Mouse (Mus musculus): ENCODE results near the gene Ugt1a7c. TPM values are rescaled to one million over a fixed set of nuclear protein-coding genes. Genes with fewer than 3 reads are reported as not detected.

The Ugt1a7c gene
- polyA plus RNA-seq, 1 experiment from 2014 or later: 10.7 TPM

DNA sequence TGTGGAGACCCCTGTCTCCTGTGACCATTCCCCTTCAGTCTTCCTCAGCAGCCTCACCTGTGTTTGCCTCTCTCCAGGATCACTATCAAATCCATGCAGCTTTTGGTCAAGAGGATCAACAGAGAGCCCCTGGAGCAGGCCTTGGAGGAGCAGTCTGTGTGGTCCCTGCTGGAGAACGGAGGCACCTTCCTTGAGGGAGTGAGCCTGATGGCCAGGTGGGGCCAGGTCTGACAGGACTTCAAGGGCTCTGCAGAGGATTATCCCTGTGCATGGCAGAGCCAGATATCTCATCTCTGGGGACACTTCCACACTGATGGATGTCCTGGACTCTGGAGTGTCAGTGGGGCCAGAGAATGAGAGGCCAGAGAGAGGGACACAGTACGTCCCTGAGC lies 160.6 kb downstream of the Ugt1a7c start:
- no peaks in the 10 kb centered on the region for H3K27me3 ChIP-seq (ENCODE audit: insufficient read depth, low read length)
- H3K9me3 ChIP-seq (replicated peaks; ENCODE audit: low read length): peaks cover 10% of the 10 kb centered on the region
- H3K4me1 ChIP-seq (replicated peaks; ENCODE audit: insufficient read depth, low read length): peaks cover 11% of the 10 kb centered on the region
- no peak overlapping the region for H3K4me3 ChIP-seq (replicated peaks; ENCODE audit: low read depth, low read length)
- ATAC-seq (replicated peaks; ENCODE audit: low FRiP score, low read depth) (no peak), DNase-seq (ENCODE audit: low spot score) (no peak)
- H3K4me2 ChIP-seq (ENCODE audit: low read length): no peak overlapping the region
- H3K27ac ChIP-seq: no peak overlapping the region
- no peak overlapping the region for H3K9ac ChIP-seq (ENCODE audit: low read depth, low read length)
- H3K36me3 ChIP-seq (ENCODE audit: insufficient read depth, low read length): peaks cover 8% of the 10 kb centered on the region; the same call in 1 of the 2 replicates
- no peak for TF ChIP-seq CTCF (IDR thresholded peaks at IDR 0.05; ENCODE audit: low read depth)
- WGBS: 61% methylated on average over 2 of the region's 2 CpGs

- Histone ChIP-seq H3K4me3 (replicated peaks; ENCODE audit: low read depth, low read length) (no peak overlapping the region), H3K27ac (no peak overlapping the region), H3K9me3 (replicated peaks; ENCODE audit: low read length) (0 out of 2 replicates have a peak, but pooled peaks cover 3% of the 10 kb centered on the region), H3K27me3 (ENCODE audit: insufficient read depth, low read length) (no peaks in the 10 kb centered on the region), H3K9ac (ENCODE audit: low read depth, low read length) (no peak overlapping the region), H3K4me1 (replicated peaks; ENCODE audit: insufficient read depth, low read length) (peaks cover 11% of the 10 kb centered on the region), H3K4me2 (ENCODE audit: low read length) (no peak overlapping the region), H3K36me3 (ENCODE audit: insufficient read depth, low read length) (peaks cover 15% of the 10 kb centered on the region)
- 79% methylated on average over 13 of the region's 13 CpGs for WGBS
- DNase-seq (ENCODE audit: low spot score) (no peak), ATAC-seq (replicated peaks; ENCODE audit: low FRiP score, low read depth) (no peak)
- TF ChIP-seq CTCF (IDR thresholded peaks at IDR 0.05; ENCODE audit: low read depth): no peak
Observed at GRCm38 (mm10) chr1:88255989-88256754, 161.3 kb downstream of the Ugt1a7c start.

DNA sequence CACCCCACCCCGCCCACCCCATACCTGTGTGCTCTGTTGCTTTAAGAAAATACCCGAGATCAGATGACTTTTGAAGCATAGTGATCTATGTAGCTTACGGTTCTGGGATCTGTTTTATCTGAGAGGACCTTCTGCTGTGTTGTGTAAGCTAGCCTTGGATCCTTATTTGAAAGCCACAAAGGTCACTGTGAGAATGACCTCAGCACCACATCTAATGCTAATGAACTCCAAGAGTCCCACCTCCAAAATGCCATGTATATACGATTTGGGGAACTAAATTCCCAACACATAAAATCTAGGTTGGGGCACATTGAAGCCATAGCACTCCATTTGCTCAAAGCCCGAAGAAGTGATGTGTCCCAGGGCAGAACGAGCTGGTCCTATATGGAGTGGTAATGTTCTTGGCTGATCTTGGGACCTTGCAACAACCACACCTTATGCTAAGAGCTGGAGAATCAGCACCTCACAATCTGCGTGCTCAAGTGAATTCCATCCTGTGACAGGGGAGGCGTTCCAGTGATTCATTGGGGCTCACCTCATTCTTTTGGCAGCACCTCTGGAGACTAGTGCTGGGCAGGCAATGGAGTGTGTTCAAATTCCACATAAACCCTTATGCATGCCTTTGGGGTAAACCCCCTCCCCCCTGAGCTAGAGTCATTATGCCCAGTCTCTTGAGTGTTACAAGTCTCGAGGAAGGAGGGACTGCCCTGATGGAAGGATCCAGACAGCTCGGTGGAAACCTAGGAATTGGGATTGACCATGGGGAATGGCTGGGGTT lies 162.2 kb downstream of the Ugt1a7c start:
- H3K36me3 ChIP-seq (ENCODE audit: insufficient read depth, low read length): peaks cover 23% of the 10 kb centered on the region
- no peaks in the 10 kb centered on the region for H3K27me3 ChIP-seq (ENCODE audit: insufficient read depth, low read length)
- H3K9me3 ChIP-seq (replicated peaks; ENCODE audit: low read length): no peaks in the 10 kb centered on the region
- no peak overlapping the region for H3K4me2 ChIP-seq (ENCODE audit: low read length)
- DNase-seq (ENCODE audit: low spot score): no peak
- 75% methylated on average over 10 of the region's 10 CpGs for WGBS
- no peak overlapping the region for H3K9ac ChIP-seq (ENCODE audit: low read depth, low read length)
- no peak for ATAC-seq (replicated peaks; ENCODE audit: low FRiP score, low read depth)
- H3K27ac ChIP-seq: no peak overlapping the region
- TF ChIP-seq CTCF (IDR thresholded peaks at IDR 0.05; ENCODE audit: low read depth): no peak
- no peak overlapping the region for H3K4me3 ChIP-seq (replicated peaks; ENCODE audit: low read depth, low read length)
- H3K4me1 ChIP-seq (replicated peaks; ENCODE audit: insufficient read depth, low read length): peaks cover 14% of the 10 kb centered on the region

DNA sequence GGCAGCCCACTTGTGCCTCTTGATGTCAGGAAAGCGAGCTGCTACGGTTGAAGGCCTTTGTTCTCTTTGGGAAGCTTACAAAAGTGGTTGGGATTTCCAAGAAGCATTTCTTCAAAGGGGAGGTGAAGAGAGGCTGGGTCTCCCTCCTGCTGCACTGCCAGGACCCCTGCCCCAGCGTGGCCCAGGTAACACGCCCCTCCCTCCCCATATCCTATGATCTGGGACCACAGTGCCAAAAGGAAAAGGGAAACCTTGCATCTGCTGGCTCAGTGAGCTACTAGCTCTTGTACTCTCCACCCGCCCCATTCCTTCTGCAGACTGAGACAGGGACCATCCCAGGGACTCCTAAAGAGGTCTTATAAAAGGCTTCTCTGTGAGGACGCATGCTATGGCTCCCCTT lies 162.8 kb downstream of the Ugt1a7c start:
- no peak overlapping the region for H3K9ac ChIP-seq (ENCODE audit: low read depth, low read length)
- H3K9me3 ChIP-seq (replicated peaks; ENCODE audit: low read length): no peaks in the 10 kb centered on the region
- H3K4me1 ChIP-seq (replicated peaks; ENCODE audit: insufficient read depth, low read length): peaks cover 14% of the 10 kb centered on the region
- H3K36me3 ChIP-seq (ENCODE audit: insufficient read depth, low read length): peaks cover 28% of the 10 kb centered on the region
- no peak overlapping the region for H3K4me2 ChIP-seq (ENCODE audit: low read length)
- DNase-seq (ENCODE audit: low spot score) (no peak), ATAC-seq (replicated peaks; ENCODE audit: low FRiP score, low read depth) (no peak)
- TF ChIP-seq CTCF (IDR thresholded peaks at IDR 0.05; ENCODE audit: low read depth): no peak
- no peak overlapping the region for H3K4me3 ChIP-seq (replicated peaks; ENCODE audit: low read depth, low read length)
- H3K27ac ChIP-seq: no peak overlapping the region
- 81% methylated on average over 6 of the region's 6 CpGs for WGBS
- no peaks in the 10 kb centered on the region for H3K27me3 ChIP-seq (ENCODE audit: insufficient read depth, low read length)

DNA sequence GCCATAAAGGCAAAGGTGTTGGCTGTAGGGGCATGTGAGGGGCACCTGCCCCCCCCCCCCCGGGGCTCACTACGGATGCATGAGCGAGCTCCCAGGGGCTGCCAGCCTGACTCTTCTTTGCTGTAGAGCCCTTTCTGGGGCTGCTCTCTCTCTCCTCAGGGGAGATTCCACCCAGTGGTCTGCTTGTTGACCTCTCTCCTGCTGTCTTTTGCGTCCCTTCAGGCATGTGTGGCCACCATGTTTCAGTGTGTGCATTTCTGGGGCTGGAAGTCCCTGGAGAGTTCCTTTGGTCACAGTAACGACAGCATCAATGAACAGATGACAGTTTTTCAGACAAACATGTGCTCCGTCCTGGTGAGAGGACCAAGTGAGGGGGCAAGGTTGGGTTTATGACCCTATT lies 163.5 kb downstream of the Ugt1a7c start:
- 64% methylated on average over 6 of the region's 6 CpGs for WGBS
- no peak for DNase-seq (ENCODE audit: low spot score)

DNA sequence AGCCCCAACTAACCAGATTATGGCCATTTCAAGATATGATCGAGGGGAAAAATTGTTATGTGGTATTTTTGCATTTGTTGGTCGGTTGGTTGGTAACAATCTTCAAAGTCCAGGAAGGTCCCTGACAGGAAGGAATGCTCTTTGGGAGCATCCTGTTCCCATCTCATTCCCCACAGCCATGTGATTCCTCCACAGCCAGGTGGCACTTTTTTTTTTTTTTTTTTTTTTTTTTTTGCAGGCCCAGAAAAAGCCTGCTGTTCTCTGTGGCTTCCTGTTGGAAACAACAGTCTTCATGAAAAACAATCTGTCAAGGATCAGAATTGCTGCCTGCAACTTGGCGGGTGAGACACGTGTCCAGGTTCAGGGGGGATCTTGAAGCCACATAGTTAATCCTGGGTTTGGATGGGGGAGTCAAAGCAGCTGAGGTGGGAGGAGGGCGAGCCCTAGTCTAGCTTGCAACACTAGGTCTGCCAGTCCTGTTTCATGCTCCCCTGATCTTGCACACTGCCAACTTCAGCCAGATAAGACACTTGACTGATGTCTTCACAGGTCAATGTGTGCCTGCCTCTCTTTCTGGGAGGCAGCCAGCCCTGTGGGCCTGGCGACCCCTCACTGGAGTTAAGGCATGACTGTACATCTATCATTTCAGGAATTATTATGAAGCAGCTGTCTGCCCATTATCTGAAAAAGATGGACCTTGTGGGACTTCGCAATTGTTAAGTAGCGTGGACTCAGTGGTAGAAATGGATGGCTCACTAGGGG lies 164.2 kb downstream of the Ugt1a7c start:
- Histone ChIP-seq H3K27ac (peak overlapping the region; percentile 0; the same call in 1 of the 2 replicates), H3K9ac (ENCODE audit: low read depth, low read length) (0 out of 2 replicates have a peak overlapping the region, but pooled peaks have one; percentile 0), H3K4me2 (ENCODE audit: low read length) (no peak overlapping the region), H3K9me3 (replicated peaks; ENCODE audit: low read length) (no peaks in the 10 kb centered on the region), H3K4me1 (replicated peaks; ENCODE audit: insufficient read depth, low read length) (peaks cover 14% of the 10 kb centered on the region), H3K4me3 (replicated peaks; ENCODE audit: low read depth, low read length) (no peak overlapping the region), H3K27me3 (ENCODE audit: insufficient read depth, low read length) (no peaks in the 10 kb centered on the region), H3K36me3 (ENCODE audit: insufficient read depth, low read length) (peaks cover 42% of the 10 kb centered on the region)
- ATAC-seq (replicated peaks; ENCODE audit: low FRiP score, low read depth) (peak; percentile 4; the same call in 1 of the 2 replicates), DNase-seq (ENCODE audit: low spot score) (peak; percentile 87)
- no peak; the same call in 1 of the 2 replicates for TF ChIP-seq CTCF (IDR thresholded peaks at IDR 0.05; ENCODE audit: low read depth)
- WGBS: 50% methylated on average over 8 of the region's 8 CpGs

More for the DNA sequence above, 163.5 kb downstream of the Ugt1a7c start:
- Histone ChIP-seq H3K27me3 (ENCODE audit: insufficient read depth, low read length) (no peaks in the 10 kb centered on the region), H3K9ac (ENCODE audit: low read depth, low read length) (no peak overlapping the region), H3K36me3 (ENCODE audit: insufficient read depth, low read length) (peaks cover 35% of the 10 kb centered on the region), H3K9me3 (replicated peaks; ENCODE audit: low read length) (no peaks in the 10 kb centered on the region), H3K27ac (no peak overlapping the region), H3K4me1 (replicated peaks; ENCODE audit: insufficient read depth, low read length) (peaks cover 14% of the 10 kb centered on the region), H3K4me3 (replicated peaks; ENCODE audit: low read depth, low read length) (no peak overlapping the region), H3K4me2 (ENCODE audit: low read length) (no peak overlapping the region)
- ATAC-seq (replicated peaks; ENCODE audit: low FRiP score, low read depth): no peak
- no peak for TF ChIP-seq CTCF (IDR thresholded peaks at IDR 0.05; ENCODE audit: low read depth)

Data from kidney, postnatal 0 days (tissue).